Mouse (Mus musculus) MEL (cell line): Measurements from ENCODE around the gene Fam241a. TPM values are rescaled to one million over a fixed set of nuclear protein-coding genes. Genes with fewer than 3 reads are reported as not detected.
A peak's percentile ranks its signal among the peaks of the same experiment; 100 is the strongest.

Experiments used
- DNase-seq: peaks from one replicate; pipeline ENCODE4 v3.0.0; 2011; ENCODE audit warnings: low read depth, low spot score
- H3K27ac ChIP-seq: 2 replicates; pipeline ENCODE4 v1.5.1; 2012; ENCODE audit warnings: low read depth, mild to moderate bottlenecking, control low read depth, low read length, moderate library complexity; ENCODE audit not compliant: control insufficient read depth
- H3K27me3 ChIP-seq, 2 experiments: fragments of 150-350 bp in 1 of 2; sonication (generic) in 1 of 2; 2 replicates each; pipeline ENCODE4 v1.6.1; 2012; ENCODE audit warnings: low read length in 2 of 2, mild to moderate bottlenecking in 2 of 2, improper control_type of control experiment in 1 of 2, moderate library complexity in 1 of 2; ENCODE audit not compliant: insufficient read depth in 2 of 2, control insufficient read depth in 1 of 2
- H3K36me3 ChIP-seq, 2 experiments: 2 replicates each; pipeline ENCODE4 v1.6.1; 2012 to 2014; ENCODE audit warnings: low read length in 2 of 2, improper control_type of control experiment in 1 of 2, inconsistent platforms in 1 of 2, mild to moderate bottlenecking in 1 of 2; ENCODE audit not compliant: insufficient read depth in 2 of 2, control insufficient read depth in 1 of 2
- H3K4me1 ChIP-seq, 2 experiments: fragments of 150-350 bp in 1 of 2; sonication (generic) in 1 of 2; 2 replicates each; pipeline ENCODE4 v1.6.1; 2012; ENCODE audit warnings: low read length in 2 of 2, improper control_type of control experiment in 1 of 2, mild to moderate bottlenecking in 1 of 2; ENCODE audit not compliant: insufficient read depth in 2 of 2, control insufficient read depth in 1 of 2
- H3K4me3 ChIP-seq, 2 experiments: fragments of 150-350 bp in 1 of 2; sonication (generic) in 1 of 2; 2 replicates each; pipeline ENCODE4 v1.5.1; 2012; ENCODE audit warnings: low read depth in 2 of 2, low read length in 2 of 2, mild to moderate bottlenecking in 2 of 2, moderate library complexity in 2 of 2, control low read depth in 1 of 2, improper control_type of control experiment in 1 of 2; ENCODE audit not compliant: control insufficient read depth in 1 of 2, insufficient read depth in 1 of 2
- H3K79me2 ChIP-seq: 2 replicates; pipeline ENCODE4 v1.6.1; 2012; ENCODE audit warnings: mild to moderate bottlenecking, low read length, moderate library complexity; ENCODE audit not compliant: control insufficient read depth, poor library complexity, insufficient read depth
- H3K9ac ChIP-seq: 2 replicates; pipeline ENCODE4 v1.6.1; 2012; ENCODE audit warnings: low read depth, mild to moderate bottlenecking, control low read depth, low read length, moderate library complexity; ENCODE audit not compliant: control insufficient read depth, poor library complexity, severe bottlenecking
- H3K9me3 ChIP-seq: fragments of 150-350 bp; sonication (generic); replicated peaks from 2 replicates; pipeline ENCODE4 v1.6.1; 2012; ENCODE audit warnings: mild to moderate bottlenecking, low read length, improper control_type of control experiment, moderate library complexity; ENCODE audit not compliant: insufficient read depth
- BHLHE40 ChIP-seq: IDR thresholded peaks from 2 replicates; pipeline ENCODE4 v1.6.1; 2012; ENCODE audit warnings: low read depth, mild to moderate bottlenecking, inconsistent platforms, low read length, improper control_type of control experiment, borderline replicate concordance
- CHD1 ChIP-seq: IDR thresholded peaks from 2 replicates; pipeline ENCODE4 v1.6.1; 2012; ENCODE audit warnings: low read depth, mild to moderate bottlenecking, inconsistent platforms, low read length, improper control_type of control experiment
- E2F4 ChIP-seq: IDR thresholded peaks from 2 replicates; pipeline ENCODE4 v1.6.1; 2011; ENCODE audit warnings: low read depth, low read length, improper control_type of control experiment, borderline replicate concordance
- EP300 ChIP-seq, 2 experiments: IDR thresholded peaks; 2 replicates each; pipeline ENCODE4 v1.6.1; 2011; ENCODE audit warnings: improper control_type of control experiment in 2 of 2, low read length in 2 of 2, low read depth in 1 of 2, mild to moderate bottlenecking in 1 of 2
- ETS1 ChIP-seq: IDR thresholded peaks from 2 replicates; pipeline ENCODE4 v1.6.1; 2012; ENCODE audit warnings: low read depth, mild to moderate bottlenecking, inconsistent platforms, low read length, improper control_type of control experiment, moderate library complexity
- GABPA ChIP-seq: IDR thresholded peaks from 2 replicates; pipeline ENCODE4 v1.6.1; 2012; ENCODE audit warnings: low read depth, mild to moderate bottlenecking, inconsistent platforms, low read length, improper control_type of control experiment, moderate library complexity
- GATA1 ChIP-seq: IDR thresholded peaks from 2 replicates; pipeline ENCODE4 v1.6.1; 2011; ENCODE audit warnings: low read depth, low read length, improper control_type of control experiment
- MAX ChIP-seq: IDR thresholded peaks from 2 replicates; pipeline ENCODE4 v1.6.1; 2011; ENCODE audit warnings: low read length, improper control_type of control experiment
- MAZ ChIP-seq: IDR thresholded peaks from 2 replicates; pipeline ENCODE4 v1.6.1; 2012; ENCODE audit warnings: low read depth, mild to moderate bottlenecking, inconsistent platforms, low read length, improper control_type of control experiment
- MEF2A ChIP-seq: IDR thresholded peaks from 2 replicates; pipeline ENCODE4 v1.6.1; 2014; ENCODE audit warnings: low read depth, mild to moderate bottlenecking, inconsistent platforms, low read length, improper control_type of control experiment; ENCODE audit not compliant: poor library complexity, insufficient replicate concordance, severe bottlenecking; ENCODE audit errors: extremely low read depth
- MYC ChIP-seq: IDR thresholded peaks from 2 replicates; pipeline ENCODE4 v1.6.1; 2011; ENCODE audit warnings: low read depth, mild to moderate bottlenecking, low read length, improper control_type of control experiment, moderate library complexity
- POLR2AphosphoS2 ChIP-seq: IDR thresholded peaks from 2 replicates; pipeline ENCODE4 v1.6.1; 2011; ENCODE audit warnings: low read length, improper control_type of control experiment
- RCOR1 ChIP-seq: IDR thresholded peaks from 2 replicates; pipeline ENCODE4 v1.6.1; 2012; ENCODE audit warnings: low read depth, mild to moderate bottlenecking, inconsistent platforms, low read length, improper control_type of control experiment
- SIN3A ChIP-seq: IDR thresholded peaks from 2 replicates; pipeline ENCODE4 v1.6.1; 2012; ENCODE audit warnings: low read length, improper control_type of control experiment, inconsistent platforms
- SMC3 ChIP-seq: IDR thresholded peaks from 2 replicates; pipeline ENCODE4 v1.6.1; 2011; ENCODE audit warnings: low read depth, low read length, improper control_type of control experiment
- TAL1 ChIP-seq: IDR thresholded peaks from 2 replicates; pipeline ENCODE4 v1.6.1; 2012; ENCODE audit warnings: mild to moderate bottlenecking, inconsistent platforms, low read length, moderate library complexity, mixed read lengths
- TBP ChIP-seq: IDR thresholded peaks from 2 replicates; pipeline ENCODE4 v1.8.0; 2011; ENCODE audit warnings: low read depth, low read length, improper control_type of control experiment
- TCF12 ChIP-seq: IDR thresholded peaks from 2 replicates; pipeline ENCODE4 v1.6.1; 2014; ENCODE audit warnings: low read depth, mild to moderate bottlenecking, inconsistent platforms, low read length, improper control_type of control experiment, moderate library complexity
- USF1 ChIP-seq: IDR thresholded peaks from 2 replicates; pipeline ENCODE4 v1.6.1; 2014; ENCODE audit warnings: low read depth, mild to moderate bottlenecking, inconsistent platforms, low read length, improper control_type of control experiment, moderate library complexity
- USF2 ChIP-seq, 2 experiments: IDR thresholded peaks; 2 replicates each; pipeline ENCODE4 v1.6.1; 2011 to 2012; ENCODE audit warnings: improper control_type of control experiment in 2 of 2, low read length in 2 of 2, borderline replicate concordance in 1 of 2, inconsistent platforms in 1 of 2, low read depth in 1 of 2, mild to moderate bottlenecking in 1 of 2; ENCODE audit not compliant: insufficient read depth in 1 of 2
- ZC3H11A ChIP-seq: IDR thresholded peaks from 2 replicates; pipeline ENCODE4 v1.6.1; 2012; ENCODE audit warnings: low read depth, mild to moderate bottlenecking, inconsistent platforms, low read length, improper control_type of control experiment
- ZKSCAN1 ChIP-seq: IDR thresholded peaks from 2 replicates; pipeline ENCODE4 v1.6.1; 2012; ENCODE audit warnings: low read depth, mild to moderate bottlenecking, inconsistent platforms, low read length, improper control_type of control experiment, moderate library complexity
- ZNF384 ChIP-seq: IDR thresholded peaks from 2 replicates; pipeline ENCODE4 v1.6.1; 2012; ENCODE audit warnings: low read depth, mild to moderate bottlenecking, inconsistent platforms, low read length, improper control_type of control experiment
- polyA plus RNA-seq, 2 experiments: library from polyadenylated mRNA; stranded (reverse) in 1 of 2; unstranded in 1 of 2; fragments of >175 nt in 1 of 2; fragments of >200 nt in 1 of 2; gene quantifications; 2 replicates each; pipeline versions ENCODE4 v1.2.1 to v1.2.4; 2012; ENCODE audit warnings: low replicate concordance in 2 of 2, low read depth in 1 of 2; ENCODE audit not compliant: insufficient read length in 2 of 2, insufficient read depth in 1 of 2, missing spikeins in 1 of 2
- total RNA-seq: library from RNA; depleted of rRNA; stranded (reverse); fragments of 300-350 nt; gene quantifications from 2 replicates; pipeline ENCODE4 v1.2.3, GENCODE M21; 2012

Fam241a gene
- total and polyA plus RNA-seq, 3 experiments: 30.2 to 32.0 TPM; not detected in 1

- peaks cover 0 to 25% of the 10 kb centered on the region in 2 experiments; a peak in 2 of 4 replicates for H3K36me3 ChIP-seq
- no peaks in the 10 kb centered on the region for H3K79me2 ChIP-seq
- no peak overlapping the region for H3K9ac ChIP-seq
- no peak overlapping the region for H3K27ac ChIP-seq
- H3K27me3 ChIP-seq: no peaks in the 10 kb centered on the region
- DNase-seq: no peak
- TF ChIP-seq MAZ: no peak
- TF ChIP-seq USF1: no peak
- TF ChIP-seq POLR2AphosphoS2: no peak
- no peak for TF ChIP-seq BHLHE40
- TF ChIP-seq RCOR1: no peak
- no peak for TF ChIP-seq TAL1
- TF ChIP-seq USF2 (IDR thresholded peaks at IDR 0.05; ENCODE audit: borderline replicate concordance in 1 of 2, insufficient read depth in 1 of 2, low read depth in 1 of 2, low read length in 2 of 2): no peak
- TF ChIP-seq E2F4: no peak
- TF ChIP-seq CHD1: no peak
- H3K9me3 ChIP-seq: no peaks in the 10 kb centered on the region
- H3K4me1 ChIP-seq: peaks cover 13 to 23% of the 10 kb centered on the region in 2 experiments
- no peak overlapping the region for H3K4me3 ChIP-seq
Measured at GRCm38 (mm10) chr3:127852722-127853121, 43.4 kb downstream of the Fam241a start.

GRCm38 (mm10) chr3:127850776-127851646, 45.1 kb downstream of the Fam241a start:
- Histone ChIP-seq H3K4me1 (peaks cover 13 to 23% of the 10 kb centered on the region in 2 experiments), H3K27ac (no peak overlapping the region), H3K9me3 (no peaks in the 10 kb centered on the region), H3K27me3 (no peaks in the 10 kb centered on the region), H3K4me3 (no peak overlapping the region), H3K36me3 (peaks cover 0 to 26% of the 10 kb centered on the region in 2 experiments; a peak in 2 of 4 replicates), H3K79me2 (no peaks in the 10 kb centered on the region), H3K9ac (no peak overlapping the region)
- peak; percentile 19 for DNase-seq
- TF ChIP-seq TCF12 (no peak), MAX (no peak), MYC (no peak)

DNA sequence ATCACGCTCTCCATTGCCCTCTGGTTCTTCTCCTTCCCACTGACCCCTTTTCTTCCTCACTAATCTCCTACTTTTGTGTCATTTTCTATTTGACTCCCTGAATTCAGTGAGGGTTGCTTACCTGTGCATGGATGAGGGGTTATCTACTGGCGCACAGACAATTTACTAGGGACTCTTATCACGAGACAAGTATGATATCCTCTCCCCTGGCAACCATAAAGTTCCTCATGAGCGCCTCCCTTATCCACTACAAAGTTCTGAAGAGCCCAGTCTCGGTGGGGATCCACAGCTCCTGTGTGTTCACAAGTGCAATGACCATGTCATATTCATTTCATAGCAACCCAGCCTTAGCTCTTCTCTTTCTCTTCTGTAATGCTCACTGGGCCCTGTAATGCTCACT, 46.2 kb downstream of the Fam241a start:
- Histone ChIP-seq H3K9me3 (no peaks in the 10 kb centered on the region), H3K27me3 (no peaks in the 10 kb centered on the region), H3K4me3 (no peak overlapping the region), H3K4me1 (peaks cover 13 to 23% of the 10 kb centered on the region in 2 experiments), H3K9ac (no peak overlapping the region), H3K27ac (peak overlapping the region; percentile 50), H3K79me2 (no peaks in the 10 kb centered on the region), H3K36me3 (peaks cover 0 to 26% of the 10 kb centered on the region in 2 experiments; a peak in 2 of 4 replicates)
- DNase-seq: peak; percentile 63
- no peak for TF ChIP-seq CHD1
- peak; percentile 33; the same call in 1 of the 2 replicates for TF ChIP-seq SIN3A
- no peak for TF ChIP-seq MAZ
- peak; percentile 30 for TF ChIP-seq TAL1
- TF ChIP-seq GATA1: peak; percentile 93
- peak; percentile 84; the same call in 1 of the 2 replicates for TF ChIP-seq BHLHE40
- no peak for TF ChIP-seq SMC3
- no peak for TF ChIP-seq ZKSCAN1
- no peak for TF ChIP-seq TBP
- peak; percentile 85 to 87 for TF ChIP-seq EP300 (IDR thresholded peaks at IDR 0.05; ENCODE audit: low read depth in 1 of 2, low read length in 2 of 2)
- TF ChIP-seq ZC3H11A: no peak
- TF ChIP-seq ETS1: peak; percentile 57; the same call in 1 of the 2 replicates
- TF ChIP-seq ZNF384: peak; percentile 56
- peak; percentile 87 for TF ChIP-seq TCF12
- TF ChIP-seq GABPA: no peak
- no peak for TF ChIP-seq MYC
- TF ChIP-seq MEF2A: no peak
